Mouse (Mus musculus): ENCODE measurements at regions not wholly inside any gene's neighbourhood (a gene's known extent, or its start where the extent isn't known, plus 50 kb on each side); places are given as distances from the start of the nearest gene placed in this dataset.

DNA sequence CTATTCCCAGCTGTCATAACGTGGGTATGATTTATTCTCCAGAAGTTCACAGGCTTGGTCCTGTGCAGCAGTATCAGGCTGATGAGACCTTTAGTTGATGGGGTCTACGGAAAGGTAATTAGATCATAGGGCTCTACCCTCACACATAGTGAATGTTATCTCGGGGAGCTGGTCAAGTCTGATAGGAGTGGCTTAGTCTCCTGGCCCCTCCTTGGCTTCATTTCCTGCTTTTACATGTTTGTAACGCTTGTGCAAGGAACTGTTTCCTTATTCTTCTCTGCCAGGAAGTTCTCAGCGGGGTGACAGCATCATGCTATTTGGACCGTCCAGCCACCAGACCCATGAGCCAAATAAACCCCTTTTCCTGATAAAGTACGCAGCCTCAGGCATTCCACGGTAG, 109.6 kb upstream of the Klf3 start:
- DNase-seq (ENCODE audit: extremely low read depth), result no peak
- no peak for TF ChIP-seq HCFC1 (IDR thresholded peaks at IDR 0.05; ENCODE audit: low read depth, low read length)
- TF ChIP-seq E2F4 (IDR thresholded peaks at IDR 0.05; ENCODE audit: insufficient replicate concordance, low read depth, low read length), result no peak
- TF ChIP-seq MYC (IDR thresholded peaks at IDR 0.05; ENCODE audit: low read depth, low read length), result no peak
- TF ChIP-seq MAFK (IDR thresholded peaks at IDR 0.05; ENCODE audit: insufficient replicate concordance, low read length), result no peak
- no peak for TF ChIP-seq MAX (IDR thresholded peaks at IDR 0.05; ENCODE audit: low read length)
- no peak for TF ChIP-seq CHD1 (IDR thresholded peaks at IDR 0.05; ENCODE audit: low read depth, low read length)
- no peak for TF ChIP-seq JUND (conservative IDR thresholded peaks at IDR 0.05; ENCODE audit: low read depth, low read length)
- TF ChIP-seq RCOR1 (conservative IDR thresholded peaks at IDR 0.05; ENCODE audit: low read depth, low read length), result no peak
- TF ChIP-seq MEF2A (IDR thresholded peaks at IDR 0.05; ENCODE audit: borderline replicate concordance, low read depth, low read length), result no peak
- TF ChIP-seq USF2 (conservative IDR thresholded peaks at IDR 0.05; ENCODE audit: low read depth, low read length), result no peak
- Histone ChIP-seq H3K9me3 (replicated peaks; ENCODE audit: low read length) (no peaks in the 10 kb centered on the region), H3K36me3 (replicated peaks in 1 of 2; ENCODE audit: control insufficient read depth in 1 of 2, insufficient read depth in 1 of 2, low read length in 1 of 2) (no peaks in the 10 kb centered on the region), H3K79me2 (replicated peaks; ENCODE audit: control insufficient read depth, extremely low read depth, insufficient read depth, poor library complexity, severe bottlenecking) (no peaks in the 10 kb centered on the region), H3K4me2 (ENCODE audit: insufficient read depth, low read depth, poor library complexity, severe bottlenecking) (no peak overlapping the region), H3K27ac (ENCODE audit: insufficient read depth, low read depth) (no peak overlapping the region), H3K9ac (ENCODE audit: insufficient read depth, low read depth) (no peak overlapping the region), H3K4me1 (ENCODE audit: control insufficient read depth in 1 of 2, insufficient read depth in 2 of 2) (peaks cover 0 to 4% of the 10 kb centered on the region in 2 experiments; a peak in 1 of 4 replicates), H3K27me3 (replicated peaks) (no peaks in the 10 kb centered on the region), H3K4me3 (replicated peaks in 1 of 3; ENCODE audit: low read depth in 2 of 3, low read length in 2 of 3, poor library complexity in 1 of 3) (no peak overlapping the region)
- in situ Hi-C loops (cut with MboI; ENCODE audit: low pct_ligation_motif_present, low pct_unique_long_range_greater_than_20kb, low sequenced_read_pairs) (no loop called here), dilution Hi-C loops (cut with MboI; ENCODE audit: extremely low pct_ligation_motif_present, extremely low pct_unique_long_range_greater_than_20kb, low sequenced_read_pairs) (no loop called here)

GRCm38 (mm10) chr5:64694606-64695005, 108.6 kb upstream of the Klf3 start:
- H3K9ac ChIP-seq (ENCODE audit: insufficient read depth, low read depth), result no peak overlapping the region
- no peak overlapping the region for H3K4me3 ChIP-seq (replicated peaks in 1 of 3; ENCODE audit: low read depth in 2 of 3, low read length in 2 of 3, poor library complexity in 1 of 3)
- H3K4me2 ChIP-seq (ENCODE audit: insufficient read depth, low read depth, poor library complexity, severe bottlenecking), result no peak overlapping the region
- no peak for DNase-seq (ENCODE audit: extremely low read depth)
- dilution Hi-C loops (cut with MboI; ENCODE audit: extremely low pct_ligation_motif_present, extremely low pct_unique_long_range_greater_than_20kb, low sequenced_read_pairs), result no loop called here
- no peaks in the 10 kb centered on the region for H3K9me3 ChIP-seq (replicated peaks; ENCODE audit: low read length)
- no peak overlapping the region for H3K27ac ChIP-seq (ENCODE audit: insufficient read depth, low read depth)
- TF ChIP-seq USF1 (IDR thresholded peaks at IDR 0.05; ENCODE audit: low read depth, low read length) (no peak), JUND (conservative IDR thresholded peaks at IDR 0.05; ENCODE audit: low read depth, low read length) (no peak), JUN (IDR thresholded peaks at IDR 0.05; ENCODE audit: insufficient read depth, low read depth, low read length) (no peak)
- H3K36me3 ChIP-seq (replicated peaks in 1 of 2; ENCODE audit: control insufficient read depth in 1 of 2, insufficient read depth in 1 of 2, low read length in 1 of 2), result no peaks in the 10 kb centered on the region
- no peaks in the 10 kb centered on the region for H3K27me3 ChIP-seq (replicated peaks)
- H3K79me2 ChIP-seq (replicated peaks; ENCODE audit: control insufficient read depth, extremely low read depth, insufficient read depth, poor library complexity, severe bottlenecking), result no peaks in the 10 kb centered on the region
- in situ Hi-C loops (cut with MboI; ENCODE audit: low pct_ligation_motif_present, low pct_unique_long_range_greater_than_20kb, low sequenced_read_pairs), result no loop called here
- no peaks in the 10 kb centered on the region for H3K4me1 ChIP-seq (ENCODE audit: control insufficient read depth in 1 of 2, insufficient read depth in 2 of 2)

DNA sequence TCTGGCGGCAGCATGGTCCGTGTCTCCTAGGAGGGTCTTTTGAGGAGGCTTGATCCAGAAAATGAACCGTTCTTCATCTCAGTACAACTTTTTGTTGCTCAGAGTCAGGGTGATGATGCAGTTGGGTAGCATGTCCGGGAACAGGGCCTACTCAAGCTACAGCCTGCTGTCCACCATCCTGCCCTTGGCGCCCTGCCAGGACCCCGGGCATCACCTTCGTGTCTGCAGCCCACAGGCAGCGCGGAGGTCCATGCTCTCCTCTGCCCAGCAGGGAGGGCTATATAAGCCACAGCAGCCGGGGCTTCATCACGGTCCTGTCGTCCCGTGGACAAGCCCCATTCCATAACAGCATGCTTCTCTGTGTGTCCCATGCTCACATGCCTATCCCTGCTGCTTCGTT, 107.1 kb upstream of the Klf3 start:
- Histone ChIP-seq H3K79me2 (replicated peaks; ENCODE audit: control insufficient read depth, extremely low read depth, insufficient read depth, poor library complexity, severe bottlenecking) (no peaks in the 10 kb centered on the region), H3K27me3 (replicated peaks) (no peaks in the 10 kb centered on the region), H3K4me2 (ENCODE audit: insufficient read depth, low read depth, poor library complexity, severe bottlenecking) (no peak overlapping the region), H3K4me3 (replicated peaks in 1 of 3; ENCODE audit: low read depth in 2 of 3, low read length in 2 of 3, poor library complexity in 1 of 3) (no peak overlapping the region), H3K9me3 (replicated peaks; ENCODE audit: low read length) (no peaks in the 10 kb centered on the region), H3K9ac (ENCODE audit: insufficient read depth, low read depth) (no peak overlapping the region), H3K27ac (ENCODE audit: insufficient read depth, low read depth) (no peak overlapping the region), H3K36me3 (replicated peaks in 1 of 2; ENCODE audit: control insufficient read depth in 1 of 2, insufficient read depth in 1 of 2, low read length in 1 of 2) (no peaks in the 10 kb centered on the region), H3K4me1 (ENCODE audit: control insufficient read depth in 1 of 2, insufficient read depth in 2 of 2) (peaks cover under 1 to 1% of the 10 kb centered on the region in 2 experiments)
- in situ Hi-C loops (cut with MboI; ENCODE audit: low pct_ligation_motif_present, low pct_unique_long_range_greater_than_20kb, low sequenced_read_pairs) (no loop called here), dilution Hi-C loops (cut with MboI; ENCODE audit: extremely low pct_ligation_motif_present, extremely low pct_unique_long_range_greater_than_20kb, low sequenced_read_pairs) (no loop called here)
- TF ChIP-seq USF2 (conservative IDR thresholded peaks at IDR 0.05; ENCODE audit: low read depth, low read length), result no peak
- no peak for TF ChIP-seq NELFE (IDR thresholded peaks at IDR 0.05; ENCODE audit: low read depth, low read length)
- no peak for TF ChIP-seq TBP (conservative IDR thresholded peaks at IDR 0.05; ENCODE audit: low read depth, low read length)
- TF ChIP-seq PAX5 (IDR thresholded peaks at IDR 0.05; ENCODE audit: low read length), result no peak
- TF ChIP-seq CTCF (conservative IDR thresholded peaks at IDR 0.05 in 1 of 2, IDR thresholded peaks at IDR 0.05 in 1 of 2; ENCODE audit: low read depth in 2 of 2, low read length in 2 of 2), result no peak
- no peak for TF ChIP-seq CHD1 (IDR thresholded peaks at IDR 0.05; ENCODE audit: low read depth, low read length)
- no peak for TF ChIP-seq ELF1 (IDR thresholded peaks at IDR 0.05; ENCODE audit: low read depth, low read length)
- no peak for TF ChIP-seq POLR2AphosphoS2 (IDR thresholded peaks at IDR 0.05; ENCODE audit: low read depth, low read length)
- TF ChIP-seq RCOR1 (conservative IDR thresholded peaks at IDR 0.05; ENCODE audit: low read depth, low read length), result no peak
- no peak for TF ChIP-seq EP300 (IDR thresholded peaks at IDR 0.05; ENCODE audit: low read length)
- no peak for TF ChIP-seq MAFK (IDR thresholded peaks at IDR 0.05; ENCODE audit: insufficient replicate concordance, low read length)
- no peak for TF ChIP-seq USF1 (IDR thresholded peaks at IDR 0.05; ENCODE audit: low read depth, low read length)
- TF ChIP-seq MAX (IDR thresholded peaks at IDR 0.05; ENCODE audit: low read length), result no peak
- TF ChIP-seq BHLHE40 (IDR thresholded peaks at IDR 0.05; ENCODE audit: low read depth, low read length), result no peak
- no peak for TF ChIP-seq ZKSCAN1 (IDR thresholded peaks at IDR 0.05; ENCODE audit: borderline replicate concordance, low read depth, low read length)
- no peak for TF ChIP-seq SIN3A (IDR thresholded peaks at IDR 0.05; ENCODE audit: low read length)
- TF ChIP-seq ZMIZ1 (IDR thresholded peaks at IDR 0.05; ENCODE audit: low read depth, low read length), result no peak
- no peak for DNase-seq (ENCODE audit: extremely low read depth)

Data from CH12.LX (cell line).